Mouse (Mus musculus): ENCODE data around the gene Cox20. TPM values are rescaled to one million over a fixed set of nuclear protein-coding genes. Genes with fewer than 3 reads are reported as not detected.
"Not testable (repeated sequence)": the region's sequence is repeated elsewhere in the genome, so short reads cannot be mapped to it uniquely, and the experiment has no call there.

Gene Cox20
- 100 to 1,000 TPM in 1 of 2 experiments, 10 to 100 TPM in 1; 88.7 to 117 TPM for total RNA-seq (2021)
- long read RNA-seq, experiment 1, transcript Cox20-201 (4 exons, 471 nt), result major isoform, 12 of 15 reads
- long read RNA-seq, experiment 1, partial matches to known transcripts, result 0 of 15 reads
- long read RNA-seq, experiment 1, other reads (novel, unspliced or antisense), result 3 of 15 reads
- long read RNA-seq, experiment 2, transcript Cox20-201 (4 exons, 471 nt), result major isoform, 92 of 100 reads
- long read RNA-seq, experiment 2, partial matches to known transcripts, result 3 of 100 reads
- long read RNA-seq, experiment 2, other reads (novel, unspliced or antisense), result 4 of 100 reads

DNA sequence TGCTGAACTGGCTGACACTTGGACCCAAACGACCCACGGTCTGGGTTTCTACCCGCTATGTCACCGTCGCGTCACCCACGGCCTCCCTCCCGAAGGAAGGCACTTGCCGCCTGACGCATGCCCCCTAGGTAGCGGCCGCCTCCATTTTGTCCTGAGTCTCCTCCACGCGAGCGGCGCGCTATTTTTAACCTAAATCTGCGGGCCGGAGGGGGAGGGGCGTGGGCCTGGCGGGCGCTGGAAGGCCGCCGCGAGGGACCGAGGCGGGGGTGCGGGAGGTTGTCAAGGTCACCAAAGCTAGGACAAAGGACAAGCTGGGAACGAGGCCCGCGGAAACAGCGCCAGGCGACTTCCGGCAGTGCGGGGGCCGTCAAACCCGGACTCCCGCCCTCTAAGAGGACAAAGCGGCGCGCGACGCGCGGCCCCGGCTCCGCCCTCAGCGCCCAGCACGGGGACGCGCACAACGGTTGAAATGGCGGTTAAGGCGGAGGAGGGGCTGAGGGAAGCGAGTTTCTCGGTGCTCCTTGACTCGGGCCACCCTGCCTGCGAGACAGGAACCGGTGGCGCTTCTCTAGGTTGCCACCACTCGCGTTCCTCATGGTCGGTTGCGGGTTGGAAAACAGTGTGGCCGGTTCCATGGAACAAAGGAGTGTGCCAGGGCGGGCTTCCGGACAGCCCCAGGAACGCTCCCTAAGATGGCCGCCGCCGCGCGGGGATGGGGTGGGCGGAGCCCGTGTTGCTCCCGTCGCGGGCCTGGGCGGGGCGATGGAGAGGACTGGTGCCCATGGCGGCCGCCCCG lies at the start of gene Cox20:
TSS of gene Cox20 (plus strand) at position 742 of the 796 bp plus-strand sequence.
- peak; percentile 97 for DNase-seq (ENCODE audit: low spot score in 2 of 2)

DNA sequence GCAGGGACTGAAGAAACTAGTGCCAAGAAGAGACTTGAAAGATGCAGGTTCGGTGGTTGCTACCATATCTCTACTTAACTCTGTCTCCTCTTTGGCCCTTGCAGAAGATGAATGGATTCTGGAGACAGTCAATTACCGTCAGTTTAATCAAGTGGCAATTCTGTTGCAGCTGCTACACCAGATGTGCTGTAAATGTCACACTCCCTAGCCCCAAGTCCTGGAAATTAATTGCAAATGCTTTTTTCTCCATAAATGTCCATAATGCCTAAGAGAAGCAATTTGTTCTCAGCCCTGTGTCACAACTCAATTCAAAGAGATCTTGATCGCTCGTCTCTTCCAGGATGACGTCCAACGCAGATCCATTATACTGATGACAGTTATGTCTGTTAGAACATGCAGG lies 48.3 kb upstream of the Cox20 start:
- DNase-seq (ENCODE audit: low spot score in 2 of 2), result no peak

- no peak for DNase-seq (ENCODE audit: low spot score in 2 of 2)
Measured at GRCm38 (mm10) chr1:178275174-178275730, 43.7 kb upstream of the Cox20 start.

DNA sequence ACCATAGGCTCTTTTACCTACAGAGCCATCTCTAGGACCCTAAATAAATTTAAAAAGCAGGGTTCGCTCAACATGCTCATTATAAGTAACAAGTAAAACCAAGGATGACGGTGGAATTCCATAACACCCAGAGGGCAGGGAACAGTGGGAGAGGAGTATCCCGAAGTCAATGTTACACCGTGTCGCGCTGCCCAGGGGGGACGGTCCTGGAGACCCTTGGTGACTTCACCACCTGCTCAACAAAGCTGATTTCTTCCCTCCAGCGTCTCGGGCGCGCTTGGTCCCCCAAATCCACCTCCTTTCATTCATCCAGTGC lies 43.2 kb upstream of the Cox20 start:
- DNase-seq (ENCODE audit: low spot score in 2 of 2), result no peak

- DNase-seq (ENCODE audit: low spot score in 2 of 2), result peak; percentile 35 to 38
Measured at GRCm38 (mm10) chr1:178276054-178276911, 42.6 kb upstream of the Cox20 start.

DNA sequence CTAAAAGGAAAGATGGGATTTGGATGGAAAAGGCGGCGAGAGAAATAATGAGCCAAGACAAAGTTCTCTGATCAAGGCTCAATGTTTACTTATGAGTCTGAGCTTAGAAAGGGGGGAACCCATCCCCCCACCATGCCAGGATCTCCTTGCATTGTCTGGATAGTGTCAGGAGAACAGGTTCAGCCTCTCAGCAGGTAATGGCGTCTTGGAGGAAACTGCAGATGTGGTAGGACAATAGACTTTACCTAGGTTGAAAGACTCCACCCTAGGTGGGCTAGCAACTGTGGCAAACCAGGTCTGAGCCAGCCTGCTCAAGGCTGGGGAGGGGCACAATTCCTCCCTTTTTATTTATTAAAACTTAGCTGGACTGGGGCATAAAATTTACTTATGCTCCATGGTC lies 35.6 kb upstream of the Cox20 start:
- DNase-seq (ENCODE audit: low spot score in 2 of 2), result not testable (repeated sequence)

DNA sequence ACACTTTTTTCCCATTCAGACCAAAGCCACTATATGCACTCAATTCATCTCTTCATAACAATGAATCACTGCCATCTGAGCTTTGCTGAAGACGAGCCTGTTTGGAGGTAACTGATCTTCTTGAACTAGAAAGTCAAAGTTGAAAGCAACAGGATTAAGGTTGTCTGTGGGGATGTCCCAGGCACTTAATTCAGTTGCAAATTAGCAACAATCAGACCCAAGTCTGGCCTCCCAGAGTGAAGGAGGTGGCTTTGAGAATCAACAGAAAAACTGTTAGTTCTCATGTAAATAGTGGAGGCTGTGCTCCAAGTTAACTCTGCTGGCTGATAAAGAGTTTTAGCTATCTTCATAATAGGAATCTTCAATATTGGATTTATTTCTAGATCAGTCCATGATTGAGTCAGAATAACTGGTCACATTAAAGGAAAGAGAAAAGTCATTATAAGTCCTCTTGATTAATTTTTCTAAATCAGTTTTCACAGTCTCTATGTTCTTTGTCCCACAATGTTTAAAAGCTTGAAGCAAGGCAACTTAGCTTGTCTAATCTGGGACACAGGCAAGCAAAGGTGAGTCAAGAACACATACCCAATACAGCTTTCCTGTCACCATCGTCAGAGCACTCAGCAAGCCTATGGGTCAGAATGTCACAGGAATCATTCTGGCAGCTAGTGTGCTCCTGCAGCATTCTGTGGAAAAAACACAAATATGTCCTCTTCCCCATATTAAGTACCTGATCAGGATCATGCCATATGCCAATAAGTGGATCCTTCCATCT lies 34.8 kb upstream of the Cox20 start:
- DNase-seq (ENCODE audit: low spot score in 2 of 2), result no peak

DNA sequence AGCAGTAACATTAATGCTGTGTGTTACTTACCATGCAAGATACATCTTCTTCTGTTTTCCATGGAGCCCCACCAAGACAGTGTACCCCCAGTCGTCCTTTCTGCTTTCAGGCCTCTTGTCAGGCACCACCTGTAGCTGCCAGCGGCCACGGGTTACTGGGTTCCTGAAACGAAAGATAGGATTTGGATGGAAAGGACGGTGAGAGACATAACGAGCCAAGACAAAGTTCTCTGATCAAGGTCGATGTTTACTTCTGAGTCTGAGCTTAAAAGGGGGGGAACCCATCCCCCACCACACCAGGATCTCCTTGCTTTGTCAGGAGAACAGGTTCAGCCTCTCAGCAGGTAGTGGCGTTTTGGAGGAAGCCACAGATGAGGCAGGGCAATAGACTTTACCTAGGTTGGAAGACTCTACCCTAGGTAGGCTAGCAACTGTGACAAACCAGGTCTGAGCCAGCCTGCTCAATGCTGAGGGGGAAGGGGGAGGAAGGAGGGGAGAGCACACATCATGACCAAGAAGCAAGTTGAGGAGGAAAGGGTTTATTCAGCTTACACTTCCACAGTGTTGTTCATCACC lies 31.2 kb upstream of the Cox20 start:
- no peak for DNase-seq (ENCODE audit: low spot score in 2 of 2)

DNA sequence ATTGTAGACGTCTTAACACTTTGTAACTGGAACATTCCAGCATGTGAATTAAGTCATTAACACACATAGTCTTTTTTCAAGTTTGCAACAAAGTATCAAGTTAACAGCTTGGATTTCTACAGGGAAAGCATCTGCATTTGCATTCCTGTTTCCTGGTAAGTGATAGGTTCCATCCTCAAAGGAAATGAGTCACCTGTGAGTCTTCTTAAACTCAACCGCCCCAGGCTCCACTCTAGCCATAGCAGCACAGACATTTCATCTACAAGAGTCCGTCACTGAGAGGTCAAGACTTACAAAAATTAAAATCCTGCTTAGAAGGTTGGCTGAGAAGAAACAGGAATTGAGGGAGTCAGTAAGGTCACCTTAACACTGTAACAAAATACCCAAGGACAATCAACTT lies 27.2 kb upstream of the Cox20 start:
- DNase-seq (ENCODE audit: low spot score in 2 of 2), result no peak

DNA sequence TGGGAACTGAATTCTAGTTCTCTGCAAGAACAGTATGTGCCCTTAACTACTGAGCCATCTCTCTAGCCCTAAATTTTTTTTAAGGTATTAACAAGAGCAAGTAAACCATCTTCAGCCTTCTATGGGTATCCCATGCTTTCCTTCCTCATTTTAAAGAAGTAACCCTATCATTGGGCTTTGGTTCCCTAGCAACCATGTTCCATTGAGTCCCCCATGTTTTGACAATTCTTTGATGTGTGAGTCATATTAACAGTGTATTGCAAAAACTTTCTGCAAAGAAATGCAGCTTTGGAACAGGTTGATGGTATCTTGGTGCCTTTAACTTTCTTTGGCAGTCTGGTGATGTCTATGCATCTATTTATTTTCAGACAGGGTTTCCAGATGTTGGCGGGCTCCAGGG lies 24.9 kb upstream of the Cox20 start:
- no peak for DNase-seq (ENCODE audit: low spot score in 2 of 2)

- DNase-seq (ENCODE audit: low spot score in 2 of 2), result not testable (repeated sequence)
Measured at GRCm38 (mm10) chr1:178301261-178301660, 17.7 kb upstream of the Cox20 start.

- DNase-seq (ENCODE audit: low spot score in 2 of 2), result peak; percentile 75 to 83
Measured at GRCm38 (mm10) chr1:178303425-178303824, 15.5 kb upstream of the Cox20 start.

DNA sequence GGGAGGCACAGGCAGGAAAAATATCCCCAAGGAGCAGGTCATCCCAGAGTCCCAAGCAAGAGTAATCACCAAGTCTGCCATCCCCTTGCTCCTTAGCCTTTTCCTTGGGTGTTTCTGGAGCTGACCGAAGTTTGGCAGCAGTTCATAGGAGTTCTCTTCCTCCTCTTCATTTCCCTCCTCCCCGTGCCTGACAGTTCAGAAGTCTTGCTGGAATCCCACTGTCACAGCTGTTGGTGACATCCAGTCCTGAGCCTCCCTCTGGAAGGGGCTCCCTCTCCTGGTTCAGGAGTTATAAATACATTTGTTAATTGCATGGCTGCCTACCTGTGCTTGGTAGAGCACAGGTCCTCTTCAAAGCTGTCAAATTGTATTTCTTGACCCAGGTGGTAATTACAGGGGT lies 9.4 kb upstream of the Cox20 start:
- DNase-seq (ENCODE audit: low spot score in 2 of 2), result no peak

- DNase-seq (ENCODE audit: low spot score in 2 of 2), result no peak
Measured at GRCm38 (mm10) chr1:178310128-178310527, 8.8 kb upstream of the Cox20 start.

GRCm38 (mm10) chr1:178313039-178313597 lies 5.8 kb upstream of the Cox20 start:
- no peak for DNase-seq (ENCODE audit: low spot score in 2 of 2)

DNA sequence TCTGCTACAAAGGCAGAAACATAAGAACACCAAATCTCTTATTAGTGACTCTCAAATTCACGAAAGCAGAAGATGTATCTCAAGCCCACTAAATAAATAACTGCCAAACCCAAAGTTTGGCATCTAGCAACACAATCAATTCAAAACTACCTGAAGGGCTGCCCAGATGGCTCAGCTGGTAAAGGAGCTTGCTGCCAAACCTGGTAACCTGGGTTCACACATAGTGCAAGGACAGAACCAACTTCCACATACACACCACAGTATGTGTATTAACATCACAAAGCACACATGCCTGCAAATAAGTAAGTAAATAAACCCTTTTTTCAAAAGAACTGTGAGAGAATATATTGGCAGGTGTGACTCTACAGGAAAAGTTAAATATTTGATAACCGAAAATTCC lies 4.7 kb upstream of the Cox20 start:
- no peak for DNase-seq (ENCODE audit: low spot score in 2 of 2)

- DNase-seq (ENCODE audit: low spot score in 2 of 2), result no peak
Measured at GRCm38 (mm10) chr1:178317275-178318001, 1.5 kb upstream of the Cox20 start.

DNA sequence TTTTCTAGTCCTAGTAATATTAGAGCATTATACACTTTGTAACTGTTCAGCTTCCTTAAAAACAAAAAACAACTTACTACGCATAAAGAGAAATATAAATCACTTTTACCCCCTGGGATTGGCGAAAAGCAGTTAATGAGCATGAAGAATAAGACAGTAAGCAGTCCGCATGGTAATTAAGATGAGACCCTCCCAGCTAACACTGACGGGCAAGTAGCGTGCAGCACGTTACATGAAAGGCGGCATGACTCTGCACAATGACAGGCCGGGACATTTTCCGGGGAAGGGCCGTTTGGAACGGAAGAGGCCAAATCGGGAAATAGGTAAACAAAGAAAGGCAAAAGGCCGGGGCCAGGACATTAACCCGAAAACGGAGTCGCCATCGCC lies 935 bp upstream of the Cox20 start:
- no peak for DNase-seq (ENCODE audit: low spot score in 2 of 2)
